Mouse (Mus musculus): Measurements from ENCODE around the gene Fads6.

DNA sequence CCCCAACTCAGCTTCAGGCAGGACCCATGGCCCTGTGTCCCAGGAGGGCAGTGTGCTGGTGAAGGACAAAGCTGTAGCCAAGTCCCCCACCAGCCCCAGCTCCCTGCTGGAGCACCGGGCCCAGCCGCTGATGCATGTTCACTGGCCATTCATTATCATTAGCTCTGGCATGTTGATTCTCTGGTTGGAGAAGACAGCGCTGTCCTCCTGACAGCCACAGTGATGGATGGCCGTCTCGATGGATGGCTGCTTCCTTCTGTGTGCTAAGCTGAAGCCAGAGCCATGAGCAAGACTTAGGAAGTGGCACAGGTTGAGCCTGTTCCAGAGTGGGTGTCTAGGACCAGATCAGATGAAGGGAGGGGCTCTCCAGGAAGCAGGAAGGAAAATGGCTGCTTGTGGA, 60.9 kb downstream of the Fads6 start:
- TF ChIP-seq MAZ (IDR thresholded peaks at IDR 0.05; ENCODE audit: low read depth, low read length) (no peak), CTCF (conservative IDR thresholded peaks at IDR 0.05 in 1 of 2, IDR thresholded peaks at IDR 0.05 in 1 of 2; ENCODE audit: low read depth in 2 of 2, low read length in 2 of 2) (no peak), MAFK (IDR thresholded peaks at IDR 0.05; ENCODE audit: insufficient replicate concordance, low read length) (no peak), POLR2A (IDR thresholded peaks at IDR 0.05; ENCODE audit: low read depth, low read length) (no peak), ELF1 (IDR thresholded peaks at IDR 0.05; ENCODE audit: low read depth, low read length) (no peak), USF1 (IDR thresholded peaks at IDR 0.05; ENCODE audit: low read depth, low read length) (no peak), USF2 (conservative IDR thresholded peaks at IDR 0.05; ENCODE audit: low read depth, low read length) (no peak), POLR2AphosphoS2 (IDR thresholded peaks at IDR 0.05; ENCODE audit: low read depth, low read length) (no peak), E2F4 (IDR thresholded peaks at IDR 0.05; ENCODE audit: insufficient replicate concordance, low read depth, low read length) (no peak), EP300 (IDR thresholded peaks at IDR 0.05; ENCODE audit: low read length) (no peak)
